Mouse (Mus musculus) C2C12 (cell line): ENCODE measurements around the gene Ank3.

Experiments
- CEBPB ChIP-seq: IDR thresholded peaks from one replicate; pipeline ENCODE4 v1.6.1; 2011; ENCODE audit warnings: low read depth, mild to moderate bottlenecking, control low read depth, moderate library complexity
- CTCF ChIP-seq: IDR thresholded peaks from one replicate; pipeline ENCODE4 v1.5.1; 2011; ENCODE audit not compliant: control insufficient read depth, insufficient read depth, insufficient read length
- MAX ChIP-seq: IDR thresholded peaks from one replicate; pipeline ENCODE4 v1.6.1; 2011; ENCODE audit warnings: mild to moderate bottlenecking, control low read depth
- USF1 ChIP-seq: IDR thresholded peaks from one replicate; pipeline ENCODE4 v1.6.1; 2011; ENCODE audit warnings: low read depth, mild to moderate bottlenecking, control low read depth, moderate library complexity

GRCm38 (mm10) chr10:69485191-69485786 lies 86.7 kb downstream of the Ank3 start:
- no peak for TF ChIP-seq CTCF
- no peak for TF ChIP-seq USF1
- TF ChIP-seq MAX = no peak
- TF ChIP-seq CEBPB = no peak
